9 mouse cellular contexts compared by ENCODE assay signal in the genomic region with DNA sequence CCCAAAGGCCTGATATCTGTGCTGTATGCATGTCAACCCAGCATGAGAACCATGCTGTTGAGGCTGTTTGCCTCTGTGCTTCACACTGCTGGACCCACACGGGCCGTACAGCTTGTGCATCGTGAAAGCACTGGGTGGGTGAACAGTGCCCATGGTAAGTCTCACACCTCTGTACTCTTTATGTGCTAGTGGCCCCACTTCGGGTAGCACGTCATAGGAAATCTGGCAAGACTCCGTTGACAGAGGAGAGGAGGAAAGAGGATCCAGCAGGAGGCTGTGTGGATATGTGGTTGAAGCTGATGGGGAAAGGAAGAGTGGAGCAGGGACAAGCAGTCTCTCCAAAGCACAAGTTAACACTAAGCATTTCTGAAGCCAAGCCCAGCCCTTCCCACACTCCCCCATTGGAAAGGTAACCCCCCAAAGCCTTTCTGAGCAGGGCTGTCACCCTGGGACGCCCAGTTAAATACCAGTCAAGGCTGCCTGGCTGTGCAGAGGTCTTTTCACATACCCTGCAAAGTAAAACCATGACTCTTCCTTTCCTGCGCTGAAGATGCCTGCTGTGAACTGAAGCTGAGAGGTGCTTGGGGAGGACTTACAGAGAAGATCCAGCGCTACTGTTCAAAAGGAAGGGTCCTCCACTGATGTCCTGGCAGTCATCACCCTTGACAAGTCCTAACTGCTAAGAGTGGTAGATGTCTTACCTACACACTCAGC. TPM values are rescaled to one million over a fixed set of nuclear protein-coding genes. Genes with fewer than 3 reads are reported as not detected.
DNase-seq lines count a peak whose midpoint lies in the region; ATAC-seq lines count a peak whose summit lies in the region.
"Had no signal": no experiment of that assay in that cellular context is flagged by ENCODE, and none has a peak within 500 bp of the region (broad histone marks: within the 10 kb centered on the region; RNA-seq: fewer than 3 reads in every experiment).

No protein-coding gene starts in this region.

- peak overlapping the region; percentile 97 for H3K4me3 ChIP-seq in kidney, embryonic 14.5 days (ENCODE audit: low read length)
- peak overlapping the region; percentile 99 for H3K4me3 ChIP-seq in embryonic facial prominence, embryonic 11.5 days (ENCODE audit: low read depth, low read length)
- H3K4me3 ChIP-seq in hindbrain, embryonic 16.5 days (ENCODE audit: low read length), result peak overlapping the region; percentile 95
- peak overlapping the region; percentile 92 for H3K4me3 ChIP-seq in midbrain, embryonic 16.5 days (ENCODE audit: low read depth, low read length)

- ATAC-seq in kidney, embryonic 14.5 days (ENCODE audit: low FRiP score, low TSS enrichment), result no peak
- no peak for ATAC-seq in embryonic facial prominence, embryonic 11.5 days (replicated peaks; ENCODE audit: insufficient number of reproducible peaks, low FRiP score, low TSS enrichment, low read depth)
- no peak for ATAC-seq in hindbrain, embryonic 16.5 days
- no peak for ATAC-seq in midbrain, embryonic 16.5 days
- ATAC-seq in granulocyte monocyte progenitor cell, adult 5-6 weeks (replicated peaks; ENCODE audit: poor library complexity, severe bottlenecking), result no peak

- peaks cover 13% of the 10 kb centered on the region for H3K4me1 ChIP-seq in kidney, embryonic 14.5 days (ENCODE audit: control insufficient read depth, insufficient read depth, low read length)
- H3K4me1 ChIP-seq in embryonic facial prominence, embryonic 11.5 days (ENCODE audit: control insufficient read depth, insufficient read depth, low read length), result peaks cover 4% of the 10 kb centered on the region
- peaks cover 15% of the 10 kb centered on the region for H3K4me1 ChIP-seq in hindbrain, embryonic 16.5 days (ENCODE audit: control insufficient read depth, insufficient read depth, low read depth, low read length)
- H3K4me1 ChIP-seq in midbrain, embryonic 16.5 days (ENCODE audit: control insufficient read depth, insufficient read depth, low read length), result peaks cover 23% of the 10 kb centered on the region

- no peaks in the 10 kb centered on the region for H3K27me3 ChIP-seq in kidney, embryonic 14.5 days (ENCODE audit: control insufficient read depth, insufficient read depth, low read length)
- no peaks in the 10 kb centered on the region for H3K27me3 ChIP-seq in embryonic facial prominence, embryonic 11.5 days (ENCODE audit: control insufficient read depth, insufficient read depth, low read length)
- no peaks in the 10 kb centered on the region for H3K27me3 ChIP-seq in hindbrain, embryonic 16.5 days (replicated peaks; ENCODE audit: control insufficient read depth, insufficient read depth, low read length)
- H3K27me3 ChIP-seq in midbrain, embryonic 16.5 days (ENCODE audit: control insufficient read depth, insufficient read depth, low read depth, low read length), result no peaks in the 10 kb centered on the region

- no peaks in the 10 kb centered on the region for H3K9me3 ChIP-seq in kidney, embryonic 14.5 days (ENCODE audit: control insufficient read depth, low read length)
- H3K9me3 ChIP-seq in embryonic facial prominence, embryonic 11.5 days (replicated peaks; ENCODE audit: control insufficient read depth, low read length), result no peaks in the 10 kb centered on the region
- H3K9me3 ChIP-seq in hindbrain, embryonic 16.5 days (ENCODE audit: control insufficient read depth, low read length), result no peaks in the 10 kb centered on the region
- H3K9me3 ChIP-seq in midbrain, embryonic 16.5 days (replicated peaks; ENCODE audit: control insufficient read depth, low read length, poor library complexity, severe bottlenecking), result no peaks in the 10 kb centered on the region

- no peak for DNase-seq in kidney, postnatal 14 days
- no peak for DNase-seq in embryonic facial prominence, embryonic 11.5 days (ENCODE audit: low spot score)
- DNase-seq in c-Kit-positive CD71-positive TER-119-positive erythroid progenitor cells, embryonic 14.5 days (ENCODE audit: low spot score), result no peak
- no peak for DNase-seq in cerebellum, postnatal 25 days

- H3K27ac ChIP-seq in kidney, embryonic 14.5 days (ENCODE audit: low read depth, low read length), result no peak overlapping the region
- H3K27ac ChIP-seq in embryonic facial prominence, embryonic 11.5 days (replicated peaks; ENCODE audit: low read depth, low read length), result no peak overlapping the region
- H3K27ac ChIP-seq in hindbrain, embryonic 16.5 days (ENCODE audit: low read depth, low read length), result no peak overlapping the region
- no peak overlapping the region for H3K27ac ChIP-seq in midbrain, embryonic 16.5 days (ENCODE audit: low read length)

- WGBS in kidney, embryonic 14.5 days, result 88% methylated on average over 9 of the region's 9 CpGs
- 86% methylated on average over 9 of the region's 9 CpGs for WGBS in embryonic facial prominence, embryonic 11.5 days
- WGBS in hindbrain, embryonic 16.5 days, result 80% methylated on average over 9 of the region's 9 CpGs
- 91% methylated on average over 9 of the region's 9 CpGs for WGBS in midbrain, embryonic 16.5 days

- peaks cover 8% of the 10 kb centered on the region; the same call in 1 of the 2 replicates for H3K36me3 ChIP-seq in kidney, embryonic 14.5 days (ENCODE audit: control insufficient read depth, insufficient read depth, low read length)
- H3K36me3 ChIP-seq in embryonic facial prominence, embryonic 11.5 days (replicated peaks; ENCODE audit: control insufficient read depth, insufficient read depth, low read depth, low read length), result no peaks in the 10 kb centered on the region; the same call in 1 of the 2 replicates
- H3K36me3 ChIP-seq in hindbrain, embryonic 16.5 days (ENCODE audit: control insufficient read depth, insufficient read depth, low read length), result no peaks in the 10 kb centered on the region
- peaks cover 3% of the 10 kb centered on the region; the same call in 1 of the 2 replicates for H3K36me3 ChIP-seq in midbrain, embryonic 16.5 days (ENCODE audit: control insufficient read depth, insufficient read depth, low read length)

- peak overlapping the region; percentile 64 for H3K4me2 ChIP-seq in kidney, embryonic 14.5 days (replicated peaks; ENCODE audit: low read depth, low read length)
- peak overlapping the region; percentile 85 for H3K4me2 ChIP-seq in embryonic facial prominence, embryonic 11.5 days (ENCODE audit: low read depth, low read length)
- H3K4me2 ChIP-seq in hindbrain, embryonic 16.5 days (ENCODE audit: low read length), result peak overlapping the region; percentile 87
- peak overlapping the region; percentile 76 for H3K4me2 ChIP-seq in midbrain, embryonic 16.5 days (ENCODE audit: low read length)

- H3K9ac ChIP-seq in kidney, embryonic 14.5 days (ENCODE audit: low read depth, low read length), result peak overlapping the region; percentile 90; the same call in 1 of the 2 replicates
- H3K9ac ChIP-seq in embryonic facial prominence, embryonic 11.5 days (replicated peaks; ENCODE audit: low read length), result peak overlapping the region; percentile 81
- H3K9ac ChIP-seq in hindbrain, embryonic 16.5 days (ENCODE audit: low read depth, low read length), result peak overlapping the region; percentile 91
- H3K9ac ChIP-seq in midbrain, embryonic 16.5 days (ENCODE audit: low read depth, low read length), result peak overlapping the region; percentile 91

RNA-seq across cellular contexts. Expression of a gene that starts 1.3 kb away (rescaled TPM):
- polyA plus RNA-seq in kidney, embryonic 14.5 days (2014; fragmentation: Nextera tagmentation; extraction: Ambion mirVana), result 17.2 and 20.4 TPM in 2 replicates
- 17.6 and 18.7 TPM in 2 replicates for polyA plus RNA-seq in embryonic facial prominence, embryonic 11.5 days (2014; fragmentation: Nextera tagmentation; extraction: Ambion mirVana)
- 49.5 and 50.8 TPM in 2 replicates for polyA plus RNA-seq in hindbrain, embryonic 16.5 days (2015; fragmentation: Nextera tagmentation; extraction: Ambion mirVana)
- 50.9 and 52.2 TPM in 2 replicates for polyA plus RNA-seq in midbrain, embryonic 16.5 days (2015; fragmentation: Nextera tagmentation; extraction: Ambion mirVana)
- total RNA-seq in granulocyte monocyte progenitor cell, adult 5-6 weeks (2014; fragmentation: Nextera tagmentation), result 9.4 and 15.9 TPM in 2 replicates
- total RNA-seq in granulocyte monocyte progenitor cell, adult 5-6 weeks (2017), result 7.2 and 11.8 TPM in 2 replicates

RNA-seq across cellular contexts. Expression of a gene that starts 26.5 kb away (rescaled TPM):
- polyA plus RNA-seq in kidney, embryonic 14.5 days (2014; fragmentation: Nextera tagmentation; extraction: Ambion mirVana), result 51.5 and 77.2 TPM in 2 replicates
- 40.2 and 41.4 TPM in 2 replicates for polyA plus RNA-seq in embryonic facial prominence, embryonic 11.5 days (2014; fragmentation: Nextera tagmentation; extraction: Ambion mirVana)
- polyA plus RNA-seq in hindbrain, embryonic 16.5 days (2015; fragmentation: Nextera tagmentation; extraction: Ambion mirVana), result 83.1 and 90.5 TPM in 2 replicates
- 71.3 and 85.3 TPM in 2 replicates for polyA plus RNA-seq in midbrain, embryonic 16.5 days (2015; fragmentation: Nextera tagmentation; extraction: Ambion mirVana)
- 63.5 and 87.9 TPM in 2 replicates for total RNA-seq in granulocyte monocyte progenitor cell, adult 5-6 weeks (2014; fragmentation: Nextera tagmentation)
- 32.4 and 37.1 TPM in 2 replicates for total RNA-seq in granulocyte monocyte progenitor cell, adult 5-6 weeks (2017)

RNA-seq across cellular contexts. Expression of a gene that starts 26.6 kb away (rescaled TPM):
- 0.28 and 0.43 TPM in 2 replicates for polyA plus RNA-seq in kidney, embryonic 14.5 days (2014; fragmentation: Nextera tagmentation; extraction: Ambion mirVana)
- 0.15 TPM in 1 of 2 replicates, not detected in the other for polyA plus RNA-seq in embryonic facial prominence, embryonic 11.5 days (2014; fragmentation: Nextera tagmentation; extraction: Ambion mirVana)
- polyA plus RNA-seq in hindbrain, embryonic 16.5 days (2015; fragmentation: Nextera tagmentation; extraction: Ambion mirVana), result 0.19 and 0.52 TPM in 2 replicates
- 0.16 and 0.78 TPM in 2 replicates for polyA plus RNA-seq in midbrain, embryonic 16.5 days (2015; fragmentation: Nextera tagmentation; extraction: Ambion mirVana)
- not detected in 2 replicates for total RNA-seq in granulocyte monocyte progenitor cell, adult 5-6 weeks (2014; fragmentation: Nextera tagmentation)
- not detected in 2 replicates for total RNA-seq in granulocyte monocyte progenitor cell, adult 5-6 weeks (2017)
- total RNA-seq: gastrocnemius, postnatal 10 days had no signal

RNA-seq across cellular contexts. Expression of a gene that starts 34.2 kb away (rescaled TPM):
- polyA plus RNA-seq in kidney, embryonic 14.5 days (2014; fragmentation: Nextera tagmentation; extraction: Ambion mirVana), result 2.8 and 4.4 TPM in 2 replicates
- 0.15 and 0.49 TPM in 2 replicates for polyA plus RNA-seq in embryonic facial prominence, embryonic 11.5 days (2014; fragmentation: Nextera tagmentation; extraction: Ambion mirVana)
- 3.9 and 4.7 TPM in 2 replicates for polyA plus RNA-seq in hindbrain, embryonic 16.5 days (2015; fragmentation: Nextera tagmentation; extraction: Ambion mirVana)
- polyA plus RNA-seq in midbrain, embryonic 16.5 days (2015; fragmentation: Nextera tagmentation; extraction: Ambion mirVana), result 2.8 and 3.1 TPM in 2 replicates
- total RNA-seq in granulocyte monocyte progenitor cell, adult 5-6 weeks (2014; fragmentation: Nextera tagmentation), result not detected in 2 replicates
- total RNA-seq in granulocyte monocyte progenitor cell, adult 5-6 weeks (2017), result not detected in 2 replicates
- total RNA-seq: gastrocnemius, postnatal 10 days had no signal

RNA-seq across cellular contexts. Expression of a gene that starts 37.5 kb away (rescaled TPM):
- 0.99 and 1.2 TPM in 2 replicates for polyA plus RNA-seq in kidney, embryonic 14.5 days (2014; fragmentation: Nextera tagmentation; extraction: Ambion mirVana)
- polyA plus RNA-seq in embryonic facial prominence, embryonic 11.5 days (2014; fragmentation: Nextera tagmentation; extraction: Ambion mirVana), result 0.63 and 0.87 TPM in 2 replicates
- 0.34 and 0.51 TPM in 2 replicates for polyA plus RNA-seq in hindbrain, embryonic 16.5 days (2015; fragmentation: Nextera tagmentation; extraction: Ambion mirVana)
- 0.45 and 0.52 TPM in 2 replicates for polyA plus RNA-seq in midbrain, embryonic 16.5 days (2015; fragmentation: Nextera tagmentation; extraction: Ambion mirVana)
- 2.1 TPM in 1 of 2 replicates, not detected in the other for total RNA-seq in granulocyte monocyte progenitor cell, adult 5-6 weeks (2014; fragmentation: Nextera tagmentation)
- 1.1 and 1.3 TPM in 2 replicates for total RNA-seq in granulocyte monocyte progenitor cell, adult 5-6 weeks (2017)
